Mouse (Mus musculus): ENCODE results near the gene Ipo13.

Gene Ipo13

GRCm38 (mm10) chr4:117885994-117886393 lies 28.8 kb downstream of the Ipo13 start:
- in situ Hi-C loops (cut with MboI, MseI) = loop anchor here (25.0 kb wide), 1 partner anchor 1226 kb away; the partner anchor contains the start of gene Slc2a1

- in situ Hi-C loops (cut with MboI, MseI) = loop anchor here (25.0 kb wide), 1 partner anchor 1227 kb away; the partner anchor contains the start of gene Slc2a1
Observed at GRCm38 (mm10) chr4:117885093-117885492, 29.7 kb downstream of the Ipo13 start.

- in situ Hi-C loops (cut with MboI, MseI) = loop anchor here (5.0 to 25.0 kb wide), 2 partner anchors 52 to 1228 kb away; partner anchors contain the start of genes Slc2a1 and Slc6a9
Observed at GRCm38 (mm10) chr4:117884146-117884545, 30.7 kb downstream of the Ipo13 start.

- in situ Hi-C loops (cut with MboI, MseI) = loop anchor here (5.0 to 25.0 kb wide), 2 partner anchors 51 to 1229 kb away; partner anchors contain the start of genes Slc2a1 and Slc6a9
Observed at GRCm38 (mm10) chr4:117882701-117883691, 31.8 kb downstream of the Ipo13 start, which contains the start of gene B4galt2. B4galt2 (minus strand) TSS chr4:117883487.

GRCm38 (mm10) chr4:117878703-117879102 lies 36.1 kb downstream of the Ipo13 start:
- in situ Hi-C loops (cut with MboI, MseI) = loop anchor here (25.0 kb wide), 1 partner anchor 1234 kb away; the partner anchor contains the start of gene Slc2a1

- in situ Hi-C loops (cut with MboI, MseI) = loop anchor here (25.0 kb wide), 1 partner anchor 1234 kb away; the partner anchor contains the start of gene Slc2a1
Observed at GRCm38 (mm10) chr4:117878301-117878700, 36.5 kb downstream of the Ipo13 start.

- in situ Hi-C loops (cut with MboI, MseI) = no loop called here
Observed at GRCm38 (mm10) chr4:117873615-117874014, 41.2 kb downstream of the Ipo13 start.

- in situ Hi-C loops (cut with MboI, MseI) = no loop called here
Observed at GRCm38 (mm10) chr4:117872471-117872886, 42.3 kb downstream of the Ipo13 start, which contains the start of gene Ccdc24. Ccdc24 (minus strand) TSS chr4:117872557.

- in situ Hi-C loops (cut with MboI, MseI) = no loop called here
Observed at GRCm38 (mm10) chr4:117871787-117872186, 43.0 kb downstream of the Ipo13 start.

GRCm38 (mm10) chr4:117870437-117870836 lies 44.4 kb downstream of the Ipo13 start:
- in situ Hi-C loops (cut with MboI, MseI) = no loop called here

GRCm38 (mm10) chr4:117869317-117869716 lies 45.5 kb downstream of the Ipo13 start:
- in situ Hi-C loops (cut with MboI, MseI) = no loop called here

GRCm38 (mm10) chr4:117867823-117868222 lies 47.0 kb downstream of the Ipo13 start:
- in situ Hi-C loops (cut with MboI, MseI) = no loop called here

- in situ Hi-C loops (cut with MboI, MseI) = no loop called here
Observed at GRCm38 (mm10) chr4:117867000-117867399, 47.8 kb downstream of the Ipo13 start.

- in situ Hi-C loops (cut with MboI, MseI) = no loop called here
Observed at GRCm38 (mm10) chr4:117866083-117866482, 48.7 kb downstream of the Ipo13 start.

GRCm38 (mm10) chr4:117862823-117863222 lies 52.0 kb downstream of the Ipo13 start:
- in situ Hi-C loops (cut with MboI, MseI) = loop anchor here (5.0 kb wide), 1 partner anchor 151 kb away; no protein-coding TSS in a partner anchor

GRCm38 (mm10) chr4:117860570-117860969 lies 54.2 kb downstream of the Ipo13 start:
- in situ Hi-C loops (cut with MboI, MseI) = loop anchor here (5.0 kb wide), 1 partner anchor 148 kb away; no protein-coding TSS in a partner anchor

GRCm38 (mm10) chr4:117858794-117859193 lies 56.0 kb downstream of the Ipo13 start:
- in situ Hi-C loops (cut with MboI, MseI) = no loop called here

GRCm38 (mm10) chr4:117855146-117855545 lies 59.7 kb downstream of the Ipo13 start:
- in situ Hi-C loops (cut with MboI, MseI) = no loop called here

GRCm38 (mm10) chr4:117852152-117852868 lies 62.5 kb downstream of the Ipo13 start:
- in situ Hi-C loops (cut with MboI, MseI) = no loop called here

GRCm38 (mm10) chr4:117850871-117851270 lies 63.9 kb downstream of the Ipo13 start:
- in situ Hi-C loops (cut with MboI, MseI) = no loop called here

- in situ Hi-C loops (cut with MboI, MseI) = no loop called here
Observed at GRCm38 (mm10) chr4:117850176-117850575, 64.6 kb downstream of the Ipo13 start.
